Mouse (Mus musculus) spleen, postnatal 10 days (tissue): ENCODE data around the gene Abhd14a.

ENCODE experiments used
- DNase-seq, 2 experiments: peaks; one replicate each; pipeline ENCODE4 v3.0.0; 2021 to 2022; ENCODE audit warnings: low spot score in 2 of 2

Gene Abhd14a

DNA sequence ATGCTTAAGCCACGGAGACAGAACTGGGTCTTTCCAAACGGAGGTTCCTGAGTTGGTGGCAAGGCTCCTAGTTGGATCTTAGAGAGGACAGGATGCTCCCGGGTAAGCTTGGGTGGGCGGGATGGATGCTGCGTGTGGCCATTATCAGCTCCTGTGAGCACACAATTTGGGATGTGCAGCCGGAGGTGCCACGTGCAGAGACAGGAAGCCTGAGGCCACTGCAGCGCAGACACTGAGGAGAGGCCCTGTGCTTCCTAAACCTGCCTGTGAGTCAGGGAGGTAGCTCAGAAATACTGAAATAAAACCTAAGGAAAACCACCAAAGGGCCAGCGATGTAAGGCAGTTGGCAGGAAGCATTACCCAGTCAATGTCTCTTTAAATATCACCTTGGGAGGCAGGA lies 22.3 kb upstream of the Abhd14a start:
- DNase-seq: no peak

DNA sequence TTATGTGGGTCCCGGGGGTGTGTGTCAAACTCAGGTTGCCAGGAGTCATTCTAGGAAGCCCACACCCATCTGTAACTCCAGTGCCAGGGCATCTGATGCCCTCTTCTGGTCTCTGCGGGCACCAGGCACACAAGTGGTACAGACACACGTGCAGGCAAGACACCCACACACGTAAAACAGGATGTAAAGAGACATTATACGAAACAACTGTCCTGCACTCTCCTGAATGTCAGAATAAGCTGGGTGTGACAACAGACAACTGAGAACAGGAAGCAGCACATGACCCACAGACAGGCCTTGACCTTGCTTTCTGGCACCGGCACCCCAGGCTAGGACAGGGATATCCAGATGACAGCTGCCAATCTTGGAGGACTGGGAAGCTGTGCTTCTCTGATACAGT lies 21.8 kb upstream of the Abhd14a start:
- no peak for DNase-seq

DNA sequence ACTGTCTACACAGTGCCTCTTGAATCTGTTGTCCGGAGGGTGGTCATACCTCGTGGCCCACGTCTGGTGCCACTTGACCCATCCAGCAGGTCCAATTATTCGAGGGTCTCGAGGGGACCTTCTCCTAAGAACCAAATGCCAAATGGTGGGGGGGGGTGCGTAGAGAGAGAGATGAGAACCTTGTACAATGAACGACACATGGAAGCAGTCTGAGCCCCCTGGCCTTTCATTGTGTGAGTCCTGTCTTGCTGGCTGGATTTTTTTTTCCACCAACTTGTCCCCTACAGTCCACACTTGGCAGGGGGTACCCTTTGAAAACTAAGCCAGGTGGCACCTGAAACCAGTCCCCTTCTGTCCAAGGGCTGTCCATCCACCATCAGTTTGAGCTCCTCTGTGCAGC lies 20.3 kb upstream of the Abhd14a start:
- no peak for DNase-seq

DNA sequence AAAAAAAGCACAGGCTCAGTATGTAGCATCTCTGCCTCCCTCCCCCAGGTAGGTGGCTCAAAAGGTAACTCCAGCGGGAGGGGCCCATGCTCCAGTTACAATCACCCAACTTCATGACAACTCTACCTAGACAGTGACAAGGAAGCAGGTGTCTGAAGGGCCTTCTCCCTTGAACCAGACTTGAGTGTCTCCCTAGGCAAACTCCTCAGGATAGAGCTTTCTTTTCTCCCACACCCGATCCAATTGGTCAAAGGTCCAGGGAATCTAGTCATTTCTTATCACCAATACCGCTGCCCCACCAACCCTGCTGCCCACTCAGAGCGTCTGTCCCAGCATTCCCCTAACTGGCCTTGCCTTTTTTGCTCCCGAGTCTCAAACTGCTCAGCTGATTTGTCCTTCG lies 19.2 kb upstream of the Abhd14a start:
- DNase-seq: no peak

DNA sequence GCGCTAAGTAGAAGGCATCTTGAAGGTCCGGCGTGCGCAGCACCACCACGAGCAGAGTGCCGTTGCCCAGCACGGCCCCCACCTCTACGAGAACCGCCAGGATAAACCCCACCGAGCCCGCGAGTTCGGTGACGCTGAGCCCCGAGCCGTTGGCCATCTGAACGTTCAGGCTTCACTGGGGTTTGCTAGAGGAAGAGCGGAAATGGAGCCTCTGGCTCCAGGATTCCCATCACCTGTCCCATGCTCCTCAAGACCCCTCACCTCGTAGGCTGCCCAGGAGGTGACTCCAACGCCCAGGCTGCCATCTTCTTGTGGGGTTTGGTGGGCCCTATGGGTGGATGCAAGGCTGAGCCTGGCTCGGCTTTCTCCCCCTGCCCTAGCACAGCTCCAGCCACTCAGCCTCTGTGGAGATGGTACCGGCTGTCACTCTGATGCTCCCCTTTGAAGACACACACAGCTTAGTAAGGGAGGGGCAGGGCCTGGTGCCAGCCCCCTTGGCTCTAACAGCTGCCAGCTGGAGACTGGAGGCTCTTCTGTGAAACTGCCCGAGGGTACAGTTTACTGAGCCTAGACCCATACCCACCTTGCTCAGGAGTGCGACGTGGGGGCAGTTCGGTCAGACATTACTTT lies 18.2 kb upstream of the Abhd14a start, which contains the start of gene Gpr62:
TSS of gene Gpr62 (minus strand) at position 368 of the 630 bp plus-strand sequence.
- DNase-seq: no peak

DNA sequence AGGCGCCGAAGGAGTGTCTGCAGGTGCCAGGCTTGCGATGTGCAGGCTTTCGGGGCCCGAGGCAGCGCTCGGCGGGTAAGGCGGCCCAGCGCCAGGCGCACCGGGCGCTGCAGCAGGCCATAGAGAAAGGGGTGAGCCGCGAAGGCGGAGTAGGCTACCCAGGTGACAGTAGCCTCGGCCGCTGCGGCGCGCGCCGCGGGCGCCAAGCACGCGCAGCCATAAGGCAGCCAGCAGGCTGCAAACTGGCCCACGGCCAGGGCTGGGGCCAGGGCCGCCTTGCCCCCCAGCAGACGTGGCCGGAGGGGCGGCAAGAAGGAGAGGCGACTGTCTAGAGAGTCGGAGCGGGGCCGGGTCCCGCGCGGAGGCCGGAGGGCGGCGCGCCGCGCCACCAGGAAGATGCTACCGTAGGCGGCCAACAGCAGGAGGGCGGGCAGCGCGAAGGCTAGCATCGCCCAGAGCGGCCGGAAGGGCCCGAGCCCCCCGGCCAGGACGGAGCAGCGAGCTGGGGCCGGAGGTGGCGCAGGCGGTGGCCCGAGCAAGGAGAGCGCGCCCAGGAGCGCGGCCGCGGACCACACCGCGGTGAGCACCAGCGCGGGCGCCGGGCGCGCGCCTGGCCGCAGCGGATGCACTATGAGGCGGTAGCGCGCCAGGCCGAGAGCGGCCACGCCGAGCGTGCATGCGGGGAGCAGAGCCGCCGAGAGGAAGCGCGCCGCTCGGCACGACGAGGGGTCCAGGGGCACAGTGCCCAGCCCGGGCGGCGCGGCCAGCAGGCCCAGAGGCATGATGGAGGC lies 17.5 kb upstream of the Abhd14a start:
- DNase-seq: peak in 1 of 2 experiments; percentile 48

DNA sequence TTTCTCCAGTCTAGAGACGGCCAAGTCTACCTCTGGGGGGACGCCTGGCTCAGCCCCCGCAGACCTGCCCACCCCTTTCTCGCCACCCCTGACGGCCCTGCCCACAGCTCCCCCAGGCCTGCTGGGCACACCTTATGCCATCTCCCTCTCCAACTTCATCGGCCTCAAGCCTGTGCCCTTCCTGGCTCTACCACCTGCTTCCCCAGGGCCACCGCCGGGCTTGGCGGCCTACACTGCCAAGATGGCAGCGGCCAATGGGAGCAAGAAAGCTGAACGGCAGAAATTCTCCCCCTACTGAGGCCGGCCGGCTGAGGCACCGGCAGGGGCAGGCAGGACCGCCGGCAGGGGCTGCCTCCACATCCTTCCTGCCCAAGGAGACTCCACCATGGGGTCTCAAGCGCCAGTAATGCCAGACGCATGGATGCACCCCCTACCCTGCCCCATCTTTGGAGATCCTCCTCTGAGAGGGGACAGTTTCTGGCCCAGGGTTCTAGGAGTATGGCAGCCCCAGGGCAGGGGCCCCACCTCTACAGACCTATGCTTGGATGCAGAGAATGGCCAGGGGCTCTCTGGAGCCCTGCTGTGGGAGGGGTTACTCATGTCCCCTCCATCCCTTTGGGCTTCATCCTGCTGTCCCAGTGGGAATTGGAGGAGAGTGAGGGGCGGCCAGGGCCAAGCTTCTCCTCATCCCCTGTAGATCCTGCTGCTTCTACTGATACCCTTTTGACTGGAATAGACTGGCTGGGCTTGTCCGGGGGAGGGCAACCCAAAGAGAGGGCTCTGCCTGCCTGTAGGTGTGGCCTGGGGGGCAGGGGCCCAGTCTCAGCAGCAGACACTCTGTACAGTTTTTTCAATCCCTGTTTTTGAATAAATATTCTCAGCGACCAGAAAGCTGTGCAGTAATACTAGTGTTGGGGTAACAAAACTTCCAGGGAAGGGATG lies 15.9 kb upstream of the Abhd14a start:
- no peak for DNase-seq

DNA sequence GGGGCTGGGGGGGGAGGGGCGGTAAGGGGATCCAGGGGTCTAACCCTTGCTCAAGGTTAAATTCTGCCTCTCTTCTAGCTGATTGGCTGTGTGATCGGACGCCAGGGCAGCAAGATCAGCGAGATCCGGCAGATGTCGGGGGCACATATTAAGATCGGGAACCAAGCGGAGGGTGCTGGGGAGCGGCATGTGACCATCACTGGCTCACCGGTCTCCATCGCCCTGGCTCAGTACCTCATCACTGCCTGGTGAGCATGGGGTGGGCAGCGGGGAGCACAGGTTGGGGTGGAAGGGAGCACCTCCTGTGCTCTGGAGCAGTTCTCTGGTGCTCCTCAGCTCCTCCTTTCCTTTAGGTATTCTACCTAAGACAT lies 14.9 kb upstream of the Abhd14a start:
- no peak for DNase-seq

DNA sequence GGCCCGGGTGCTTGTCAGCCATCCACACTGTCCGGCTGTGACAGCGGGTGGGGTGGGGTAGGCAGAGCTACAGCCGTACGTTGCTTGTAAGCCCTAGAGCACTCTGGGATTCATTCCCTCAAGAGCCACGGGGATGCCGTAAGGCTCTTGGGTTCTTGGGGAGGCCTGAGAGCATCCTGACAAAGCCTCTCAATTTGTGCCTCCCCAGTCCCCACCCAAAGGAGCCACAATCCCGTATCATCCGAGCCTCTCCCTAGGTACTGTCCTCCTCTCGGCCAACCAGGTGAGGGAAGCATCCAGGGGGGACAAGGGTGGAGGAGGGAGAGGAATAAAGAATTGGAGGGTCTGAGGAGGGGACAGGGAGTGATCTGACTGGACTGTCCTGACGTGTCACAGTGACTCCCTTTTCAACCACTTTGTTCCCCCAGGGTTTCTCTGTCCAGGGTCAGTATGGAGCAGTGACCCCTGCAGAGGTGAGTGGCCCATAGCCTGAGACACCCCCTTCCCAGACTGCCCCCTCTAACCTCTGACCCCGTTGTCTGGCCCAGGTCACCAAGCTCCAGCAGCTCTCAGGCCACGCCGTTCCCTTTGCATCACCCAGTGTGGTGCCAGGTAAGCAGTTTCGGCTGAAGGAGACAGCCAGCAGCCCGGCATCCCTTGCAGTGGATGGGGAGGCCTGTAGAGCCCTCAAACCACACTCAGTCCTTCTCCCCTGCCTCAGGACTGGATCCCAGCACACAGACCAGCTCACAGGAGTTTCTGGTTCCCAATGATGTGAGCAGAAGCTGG lies 14.4 kb upstream of the Abhd14a start:
- no peak for DNase-seq

DNA sequence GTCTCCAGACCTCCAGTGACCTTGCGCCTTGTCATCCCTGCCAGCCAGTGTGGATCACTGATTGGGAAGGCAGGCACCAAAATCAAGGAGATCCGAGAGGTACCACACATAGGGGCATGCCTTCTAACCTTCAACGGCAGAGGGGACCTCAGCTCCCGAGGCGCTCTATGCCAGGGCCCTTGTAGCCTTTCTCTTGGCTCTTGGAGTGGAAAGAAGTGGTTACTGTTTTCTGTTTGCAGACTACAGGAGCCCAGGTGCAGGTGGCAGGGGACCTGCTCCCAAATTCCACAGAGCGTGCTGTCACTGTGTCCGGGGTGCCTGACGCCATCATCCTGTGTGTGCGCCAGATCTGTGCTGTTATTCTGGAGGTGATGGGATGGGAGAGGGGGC lies 13.5 kb upstream of the Abhd14a start:
- no peak for DNase-seq

DNA sequence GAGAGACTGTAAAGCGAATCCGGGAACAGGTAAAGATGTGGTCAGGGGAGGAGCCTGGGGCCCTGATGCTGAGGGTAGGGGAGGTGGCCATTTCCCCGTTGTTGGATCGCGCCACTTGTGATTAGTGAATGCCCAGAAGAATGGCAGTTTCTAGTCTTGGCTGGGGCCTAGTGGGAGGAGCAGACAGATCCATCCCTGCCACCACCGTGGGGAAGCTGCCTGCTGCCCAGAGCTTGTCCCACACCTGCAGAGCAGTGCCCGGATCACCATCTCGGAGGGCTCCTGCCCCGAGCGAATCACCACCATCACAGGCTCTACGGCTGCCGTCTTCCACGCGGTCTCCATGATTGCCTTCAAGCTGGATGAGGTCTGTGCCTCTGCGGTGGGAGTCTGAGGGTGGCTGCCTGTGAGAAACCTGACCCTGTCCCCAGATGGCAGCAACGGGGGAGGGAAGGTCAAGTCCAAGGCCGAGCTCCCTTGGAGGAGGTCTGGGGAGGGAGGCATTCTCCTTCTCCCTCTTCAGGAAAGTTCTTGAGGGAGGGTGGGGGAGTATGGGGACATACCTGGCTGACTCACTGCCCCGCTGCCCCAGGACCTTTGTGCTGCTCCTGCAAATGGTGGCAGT lies 13.0 kb upstream of the Abhd14a start:
- no peak for DNase-seq

DNA sequence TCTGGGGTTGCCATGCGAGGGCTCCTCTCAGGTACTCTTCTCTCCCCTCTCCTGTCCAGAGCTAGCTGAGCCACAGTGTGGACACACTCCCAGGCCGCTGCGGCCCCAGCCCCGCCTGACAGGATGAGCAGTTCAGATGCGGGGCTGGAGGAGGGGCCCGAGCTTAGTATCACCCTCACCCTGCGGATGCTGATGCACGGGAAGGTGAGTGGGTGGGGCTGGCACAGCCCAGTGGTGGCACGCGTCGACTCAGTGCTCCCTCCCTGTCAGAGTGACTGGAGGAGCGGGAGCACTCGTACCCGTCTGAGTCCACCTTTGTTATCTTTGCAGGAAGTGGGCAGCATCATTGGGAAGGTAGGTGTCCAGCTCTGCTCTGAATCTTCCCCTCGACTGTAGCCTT lies 12.5 kb upstream of the Abhd14a start:
- DNase-seq: no peak

DNA sequence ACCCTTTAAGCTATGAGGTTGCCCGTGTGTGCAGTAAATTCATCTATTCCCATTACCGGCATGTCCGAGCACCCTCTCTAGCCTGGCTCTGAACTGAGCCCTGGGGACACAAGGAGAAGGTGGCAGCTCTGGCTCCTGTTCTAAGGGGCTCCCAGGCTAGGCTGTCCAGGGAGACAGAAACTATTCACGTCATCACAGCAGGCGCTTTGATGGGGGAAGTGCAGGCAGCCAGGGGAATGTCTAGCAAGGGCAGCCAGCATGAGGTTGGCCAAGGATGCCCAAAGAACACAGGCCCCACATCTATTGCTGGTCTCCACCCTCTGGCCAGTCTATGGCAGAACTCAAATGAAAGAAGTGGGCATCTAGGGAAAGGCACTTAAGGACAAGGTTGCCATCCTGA lies 10.4 kb upstream of the Abhd14a start:
- DNase-seq: no peak

DNA sequence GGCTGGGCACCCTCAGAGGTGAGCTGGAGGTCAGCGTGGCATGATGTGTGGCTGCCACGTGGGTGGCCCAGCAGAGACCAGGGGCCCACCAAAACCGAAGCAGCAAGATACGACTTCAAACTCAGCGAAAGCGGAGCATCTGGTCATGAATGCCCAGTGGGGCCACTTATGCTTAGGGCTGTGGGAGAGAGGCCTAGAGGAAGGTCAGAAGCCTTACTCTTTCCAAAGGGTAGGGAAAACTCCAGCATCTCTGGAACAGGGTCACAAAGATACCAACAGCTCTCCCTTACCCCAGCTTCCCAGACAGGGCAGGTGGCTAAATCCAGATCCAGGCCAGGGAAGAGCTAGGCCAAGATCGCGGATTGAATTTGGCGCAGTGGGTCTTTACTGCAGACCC lies 9.7 kb upstream of the Abhd14a start:
- DNase-seq: no peak

DNA sequence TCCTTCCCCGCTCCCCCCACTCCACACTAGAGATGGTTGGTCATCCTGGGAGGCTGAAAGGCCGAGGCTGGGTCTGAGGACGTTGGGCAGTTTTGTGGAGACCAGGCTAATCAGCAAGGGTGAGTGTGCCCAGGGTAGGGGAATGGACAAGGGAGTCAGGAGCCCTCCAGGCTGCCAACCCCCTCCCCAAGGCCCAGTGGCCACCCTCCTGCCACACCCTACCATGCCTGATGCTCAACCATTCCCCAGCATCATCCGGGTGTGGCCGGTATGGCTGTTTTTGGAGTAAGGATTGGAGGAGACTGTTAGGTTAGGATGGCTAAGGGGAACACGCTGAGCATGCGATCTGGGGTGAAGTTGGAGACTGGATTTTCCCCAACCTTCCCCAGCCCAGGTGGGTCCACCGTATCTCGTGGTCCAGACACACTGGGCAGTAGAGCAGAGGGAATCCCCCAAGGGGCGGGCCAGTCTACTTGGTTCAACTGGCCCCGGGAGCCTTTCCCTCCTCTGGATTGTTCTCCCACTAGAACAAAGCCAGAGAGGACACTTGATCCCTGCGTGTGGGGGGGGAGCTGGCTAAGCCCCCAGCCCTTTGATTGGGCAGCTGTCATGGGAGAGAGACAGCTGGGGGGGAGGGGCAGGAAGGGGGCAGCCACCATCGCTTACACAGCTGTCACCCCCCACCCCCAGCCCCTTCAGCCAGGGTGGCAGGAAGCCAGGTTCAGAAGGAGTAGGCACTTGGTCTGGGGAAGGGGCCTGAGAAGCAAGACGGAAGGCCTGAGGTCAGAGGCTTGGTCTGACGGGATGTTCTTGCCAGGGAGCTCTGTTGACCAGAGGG lies 9.1 kb upstream of the Abhd14a start:
- DNase-seq: no peak

DNA sequence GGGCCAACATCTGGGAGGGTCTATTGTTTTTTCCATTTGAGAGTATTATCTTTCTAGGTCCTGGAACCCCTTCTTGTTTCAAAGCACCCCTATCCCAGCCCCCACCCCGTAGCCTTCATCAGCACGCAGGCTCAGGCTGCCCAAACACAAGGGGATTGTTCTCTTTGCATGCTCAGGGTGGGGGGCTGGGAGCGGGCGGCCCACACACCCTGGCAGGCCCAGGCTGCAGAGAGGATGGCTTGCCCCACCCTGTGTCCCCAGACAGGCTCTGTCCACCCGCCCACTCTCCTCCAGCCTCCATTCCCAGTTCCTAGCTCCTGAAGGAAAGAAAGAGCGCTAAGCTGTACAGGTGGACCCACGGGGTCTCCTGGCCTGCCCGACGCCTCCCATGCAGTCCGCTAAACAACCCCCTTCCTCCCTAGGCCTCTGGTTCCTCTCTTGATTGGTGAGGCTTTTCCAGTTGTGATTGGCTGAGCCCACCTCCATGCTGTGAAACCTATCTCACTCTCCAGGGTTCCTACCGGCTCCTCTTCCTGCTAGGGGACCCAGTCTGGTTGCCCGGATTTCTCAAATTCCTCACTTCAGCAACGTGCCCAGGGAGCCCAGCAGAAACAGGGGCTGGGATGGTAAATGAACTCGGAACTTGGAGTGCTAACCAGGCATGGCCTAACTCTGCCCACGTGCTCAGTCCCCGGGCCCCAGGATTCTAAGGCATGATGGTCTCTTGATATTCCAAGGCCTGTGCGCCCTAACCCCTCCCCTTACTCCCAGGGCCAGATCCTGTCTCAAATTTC lies 7.6 kb upstream of the Abhd14a start:
- DNase-seq: no peak

DNA sequence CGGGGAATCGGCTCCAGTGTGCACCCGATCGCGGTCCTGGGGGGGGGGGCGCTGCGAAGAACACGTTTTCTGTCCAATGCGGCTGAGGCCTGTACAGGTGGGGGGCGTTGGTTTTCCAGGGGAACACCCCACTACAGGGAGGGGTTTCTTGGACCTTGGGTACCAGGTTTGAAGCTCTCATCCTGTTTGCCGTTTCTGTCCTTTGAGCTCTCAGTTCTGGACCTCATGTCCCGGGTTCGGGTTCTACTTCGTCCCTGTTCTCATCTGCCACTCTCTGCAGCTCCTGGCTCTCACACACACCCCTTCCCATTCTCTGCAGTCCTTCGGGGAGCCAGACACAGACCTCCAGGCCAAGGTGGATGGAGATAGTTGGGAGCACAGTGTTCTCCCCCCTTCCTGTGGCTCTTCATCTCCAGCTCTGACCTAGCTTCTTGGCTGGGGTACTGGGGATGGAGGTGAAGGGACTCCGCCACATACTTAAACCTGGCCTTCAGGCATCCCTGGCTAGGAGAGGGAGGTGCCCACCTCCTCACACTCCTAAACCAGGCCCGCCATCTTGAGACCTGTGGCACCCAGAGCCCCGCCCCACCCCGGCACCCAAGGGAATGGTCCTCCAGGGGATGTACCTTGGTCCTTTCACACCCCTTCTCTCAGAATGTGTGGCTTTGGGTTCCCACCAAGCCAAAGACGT lies 6.7 kb upstream of the Abhd14a start:
- DNase-seq: no peak

DNA sequence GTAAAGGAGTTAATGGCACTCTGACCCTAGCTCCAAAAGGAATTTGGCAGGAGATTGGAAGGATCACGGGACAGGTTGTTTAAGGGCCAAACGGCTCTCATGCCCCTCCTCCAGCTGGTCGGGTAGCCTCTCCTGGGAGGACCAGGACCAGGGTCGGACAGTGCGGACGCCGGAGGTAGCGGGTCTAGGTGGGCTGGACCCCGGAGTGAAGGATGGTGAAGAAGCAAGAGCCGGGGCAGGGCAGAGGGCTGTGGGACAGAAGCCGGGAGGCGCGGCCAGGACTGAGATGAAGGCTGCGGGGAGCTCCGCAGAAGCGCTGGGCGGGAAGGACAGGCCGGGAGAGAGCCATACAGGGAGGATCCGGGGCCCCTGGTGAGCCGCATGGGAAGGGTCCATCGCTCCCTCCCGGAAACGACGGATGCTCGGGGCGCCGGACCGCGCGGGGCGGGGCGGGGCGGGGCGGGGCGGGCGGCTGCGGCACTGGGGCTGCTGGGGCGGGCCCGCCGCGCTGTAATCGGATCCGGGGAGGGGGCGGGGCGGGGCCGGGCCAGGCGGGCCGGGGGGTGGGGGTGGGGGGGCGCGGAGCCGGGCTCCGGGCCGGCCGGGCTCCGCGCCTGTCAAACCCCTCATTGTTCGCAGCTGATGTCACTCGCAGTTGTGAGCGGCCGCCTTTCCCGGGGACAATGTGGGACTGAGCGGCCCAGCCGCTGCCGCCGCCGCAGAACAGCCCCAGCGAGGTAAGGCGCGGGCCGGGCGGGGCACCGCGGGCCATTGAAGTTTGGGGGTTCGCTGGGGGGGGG lies 6.0 kb upstream of the Abhd14a start, which contains the start of gene Pcbp4:
TSS of gene Pcbp4 (plus strand) at position 21 of the 800 bp plus-strand sequence.
- peak; percentile 37 to 40 for DNase-seq
